Mouse (Mus musculus) right cerebral cortex, postnatal 4 days (tissue): ENCODE results near the gene Gm5114.
"Not testable (repeated sequence)": the region's sequence is repeated elsewhere in the genome, so short reads cannot be mapped to it uniquely, and the experiment has no call there.

Source experiments
- DNase-seq: peaks from one replicate; pipeline ENCODE4 v3.0.0-alpha.2; 2022

The Gm5114 gene

DNA sequence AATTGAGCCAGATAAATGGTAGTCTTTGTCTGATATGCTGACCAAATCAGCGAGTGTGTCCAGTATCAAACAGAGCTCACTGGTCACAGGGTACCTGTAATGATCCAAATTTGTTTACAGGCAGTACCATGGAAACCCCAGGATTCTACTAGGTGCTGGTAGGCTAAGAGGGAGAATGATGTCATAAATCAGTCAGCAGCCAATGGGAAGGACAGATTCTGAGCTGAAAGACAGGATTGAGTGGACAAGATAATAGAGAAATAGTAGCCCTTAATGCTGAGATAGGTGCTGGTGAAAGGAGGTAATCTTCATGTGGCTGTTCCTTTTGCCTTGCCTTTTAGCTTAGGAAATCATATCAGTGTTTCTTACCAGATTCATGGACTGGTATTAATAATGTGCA lies at the start of gene Gm5114:
Gm5114 (minus strand) TSS at position 101 of the 400 bp plus-strand sequence.
- DNase-seq = not testable (repeated sequence)

- no peak for DNase-seq
These were observed 42.8 kb upstream of the Gm5114 start for GRCm38 (mm10) chr7:39455806-39456205.

DNA sequence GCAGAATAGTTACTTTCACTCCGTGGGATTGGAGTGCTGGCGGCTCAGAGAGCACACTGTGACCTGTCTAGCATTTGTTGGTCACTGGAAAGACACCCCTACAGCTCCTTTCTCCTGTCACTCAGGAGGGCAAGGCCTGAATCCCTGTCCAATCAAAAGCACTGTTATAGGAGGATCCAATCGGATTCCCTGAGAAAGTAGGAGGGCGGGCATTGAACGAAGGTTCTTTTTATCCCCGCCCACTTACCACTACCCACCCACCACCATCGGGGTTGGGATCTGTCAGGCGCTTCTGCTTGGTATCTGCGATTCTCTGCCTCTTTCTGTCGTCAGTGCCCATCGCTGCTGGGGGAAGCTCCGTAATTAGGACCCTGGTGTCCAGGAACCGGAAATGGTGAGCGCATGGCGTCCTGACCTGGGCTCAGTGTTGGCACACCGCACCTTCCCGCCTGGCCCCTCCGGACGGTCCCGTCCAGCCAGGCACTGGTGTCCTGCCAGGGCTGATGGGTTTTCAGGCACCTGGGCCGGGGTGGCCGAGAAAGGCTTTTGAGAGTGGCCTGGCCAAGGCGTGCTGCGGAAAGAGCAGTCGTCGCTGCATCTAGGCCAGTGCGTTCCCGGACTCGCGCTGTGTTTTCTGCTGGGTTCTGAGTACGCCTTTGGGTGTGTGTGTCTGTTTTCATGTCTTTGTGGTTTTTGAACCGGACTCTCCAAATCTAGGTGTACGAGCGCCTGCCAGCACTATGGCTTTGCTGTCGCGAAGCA lies 36.5 kb upstream of the Gm5114 start:
- peak; percentile 70 for DNase-seq

DNA sequence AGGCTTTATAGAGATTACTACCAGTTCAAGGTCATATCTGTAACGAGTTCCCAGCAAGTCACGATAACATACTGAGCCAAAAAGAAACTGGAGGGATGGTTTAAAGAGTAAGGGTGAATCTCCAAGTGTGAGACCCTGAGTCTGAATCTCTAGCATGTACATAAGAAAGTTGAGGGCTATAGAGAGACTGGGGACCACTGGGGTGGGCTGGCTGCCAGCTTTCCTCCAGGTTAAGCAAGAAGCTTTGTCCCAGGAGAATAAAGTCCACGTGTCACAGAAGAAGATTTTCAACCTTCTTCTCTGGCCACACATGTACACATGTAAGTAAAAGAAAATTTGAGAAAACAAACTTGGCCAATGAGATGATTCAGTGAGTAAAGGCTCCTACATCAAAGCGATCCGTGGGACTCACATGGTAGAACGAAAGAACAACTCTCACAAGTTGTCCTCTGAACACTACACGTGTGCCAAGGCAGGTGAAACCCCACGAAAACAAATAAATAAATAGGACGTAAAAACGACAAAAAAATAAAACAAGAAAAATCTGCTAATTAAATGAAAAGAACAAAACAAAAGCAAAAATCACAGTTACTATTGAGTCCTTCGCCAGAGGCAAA lies 35.8 kb upstream of the Gm5114 start:
- DNase-seq = peak; percentile 48

GRCm38 (mm10) chr7:39441237-39441636 lies 28.3 kb upstream of the Gm5114 start:
- no peak for DNase-seq

- DNase-seq = no peak
These were observed 27.4 kb upstream of the Gm5114 start for GRCm38 (mm10) chr7:39440362-39440761.
